Mouse (Mus musculus) liver, adult 2 months (tissue): ENCODE data around the gene Fry.

Source experiments
- CTCF ChIP-seq: fragments of 200-500 bp; IDR thresholded peaks from 2 replicates; pipeline ENCODE4 v1.5.1; 2011; ENCODE audit warnings: low read depth, low read length, control low read depth
- POLR2A ChIP-seq: fragments of 200-500 bp; IDR thresholded peaks from 2 replicates; pipeline ENCODE4 v1.6.1; 2011; ENCODE audit warnings: low read length, control low read depth; ENCODE audit not compliant: insufficient read depth; ENCODE audit errors: extremely low read depth

GRCm38 (mm10) chr5:150157682-150158081 is 39.2 kb downstream of the Fry start:
- TF ChIP-seq CTCF: peak; percentile 79
- no peak for TF ChIP-seq POLR2A
